Mouse (Mus musculus): ENCODE data around the gene Siah3. TPM values are rescaled to one million over a fixed set of nuclear protein-coding genes. Genes with fewer than 3 reads are reported as not detected.
A peak's percentile ranks its signal among the peaks of the same experiment; 100 is the strongest.

The Siah3 gene
- total and polyA plus RNA-seq, 2 experiments from 2014 or later, result not detected

GRCm38 (mm10) chr14:75431173-75431786 lies 24.5 kb upstream of the Siah3 start:
- no peak for ATAC-seq (ENCODE audit: insufficient read depth, low read depth)
- H3K36me3 ChIP-seq (replicated peaks; ENCODE audit: control insufficient read depth, insufficient read depth, low read length), result no peaks in the 10 kb centered on the region
- no peak for TF ChIP-seq CTCF (IDR thresholded peaks at IDR 0.05; ENCODE audit: low read depth)
- no peak for TF ChIP-seq EP300 (IDR thresholded peaks at IDR 0.05; ENCODE audit: low read depth)
- no peak overlapping the region for H3K4me2 ChIP-seq (ENCODE audit: low read depth, low read length)
- H3K9ac ChIP-seq (replicated peaks; ENCODE audit: low read depth, low read length), result no peak overlapping the region
- no peaks in the 10 kb centered on the region for H3K4me1 ChIP-seq (ENCODE audit: control insufficient read depth, insufficient read depth)
- DNase-seq (ENCODE audit: low spot score), result no peak
- no peaks in the 10 kb centered on the region for H3K9me3 ChIP-seq (replicated peaks; ENCODE audit: control insufficient read depth, low read length)
- H3K27me3 ChIP-seq (ENCODE audit: control insufficient read depth, insufficient read depth, low read length), result no peaks in the 10 kb centered on the region
- no peak overlapping the region for H3K27ac ChIP-seq (ENCODE audit: low read depth)
- no peak overlapping the region for H3K4me3 ChIP-seq (ENCODE audit: low read depth, low read length)
- 82% methylated on average over 7 of the region's 8 CpGs for WGBS

GRCm38 (mm10) chr14:75432850-75433249 lies 22.9 kb upstream of the Siah3 start:
- ATAC-seq (ENCODE audit: insufficient read depth, low read depth), result no peak
- TF ChIP-seq EP300 (IDR thresholded peaks at IDR 0.05; ENCODE audit: low read depth) (no peak), CTCF (IDR thresholded peaks at IDR 0.05; ENCODE audit: low read depth) (no peak)
- 78% methylated on average over 10 of the region's 10 CpGs for WGBS

DNA sequence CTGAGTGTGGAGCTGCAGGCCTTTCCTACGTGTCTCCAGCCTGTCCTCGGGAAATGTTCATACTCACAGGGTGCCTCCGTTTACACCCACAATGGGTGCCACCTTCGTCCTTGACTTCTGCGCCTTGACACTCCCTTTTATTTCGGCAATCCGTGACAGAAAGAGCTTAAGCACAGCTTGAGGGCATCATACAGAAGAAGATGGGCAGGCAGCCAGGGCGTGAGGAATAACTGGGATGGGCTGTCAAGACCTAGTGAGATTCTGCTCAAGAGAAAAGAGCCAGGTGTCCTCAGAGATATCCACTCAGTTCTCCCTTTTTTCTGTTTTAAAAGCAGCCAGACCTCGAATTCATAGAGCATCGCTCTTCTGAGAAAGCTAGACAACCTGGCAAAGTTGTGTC lies 21.2 kb upstream of the Siah3 start:
- Histone ChIP-seq H3K36me3 (replicated peaks; ENCODE audit: control insufficient read depth, insufficient read depth, low read length) (no peaks in the 10 kb centered on the region), H3K9me3 (replicated peaks; ENCODE audit: control insufficient read depth, low read length) (no peaks in the 10 kb centered on the region), H3K4me1 (ENCODE audit: control insufficient read depth, insufficient read depth) (no peaks in the 10 kb centered on the region), H3K27ac (ENCODE audit: low read depth) (no peak overlapping the region), H3K27me3 (ENCODE audit: control insufficient read depth, insufficient read depth, low read length) (no peaks in the 10 kb centered on the region), H3K4me2 (ENCODE audit: low read depth, low read length) (no peak overlapping the region), H3K4me3 (ENCODE audit: low read depth, low read length) (no peak overlapping the region), H3K9ac (replicated peaks; ENCODE audit: low read depth, low read length) (no peak overlapping the region)
- ATAC-seq (ENCODE audit: insufficient read depth, low read depth) (no peak), DNase-seq (ENCODE audit: low spot score) (no peak)
- 66% methylated on average over 10 of the region's 10 CpGs for WGBS
- TF ChIP-seq EP300 (IDR thresholded peaks at IDR 0.05; ENCODE audit: low read depth) (no peak), CTCF (IDR thresholded peaks at IDR 0.05; ENCODE audit: low read depth) (no peak)

More at GRCm38 (mm10) chr14:75432850-75433249, 22.9 kb upstream of the Siah3 start:
- Histone ChIP-seq H3K9me3 (replicated peaks; ENCODE audit: control insufficient read depth, low read length) (no peaks in the 10 kb centered on the region), H3K9ac (replicated peaks; ENCODE audit: low read depth, low read length) (no peak overlapping the region), H3K27me3 (ENCODE audit: control insufficient read depth, insufficient read depth, low read length) (no peaks in the 10 kb centered on the region), H3K36me3 (replicated peaks; ENCODE audit: control insufficient read depth, insufficient read depth, low read length) (no peaks in the 10 kb centered on the region), H3K27ac (ENCODE audit: low read depth) (no peak overlapping the region), H3K4me3 (ENCODE audit: low read depth, low read length) (no peak overlapping the region), H3K4me2 (ENCODE audit: low read depth, low read length) (no peak overlapping the region), H3K4me1 (ENCODE audit: control insufficient read depth, insufficient read depth) (no peaks in the 10 kb centered on the region)
- no peak for DNase-seq (ENCODE audit: low spot score)

- Histone ChIP-seq H3K9me3 (replicated peaks; ENCODE audit: control insufficient read depth, low read length) (no peaks in the 10 kb centered on the region), H3K9ac (replicated peaks; ENCODE audit: low read depth, low read length) (no peak overlapping the region), H3K36me3 (replicated peaks; ENCODE audit: control insufficient read depth, insufficient read depth, low read length) (no peaks in the 10 kb centered on the region), H3K4me1 (ENCODE audit: control insufficient read depth, insufficient read depth) (peaks cover 7% of the 10 kb centered on the region; the same call in 1 of the 2 replicates), H3K27ac (ENCODE audit: low read depth) (no peak overlapping the region), H3K4me2 (ENCODE audit: low read depth, low read length) (no peak overlapping the region; the same call in 1 of the 2 replicates), H3K27me3 (ENCODE audit: control insufficient read depth, insufficient read depth, low read length) (no peaks in the 10 kb centered on the region), H3K4me3 (ENCODE audit: low read depth, low read length) (no peak overlapping the region)
- 71% methylated on average over 11 of the region's 11 CpGs for WGBS
- TF ChIP-seq EP300 (IDR thresholded peaks at IDR 0.05; ENCODE audit: low read depth) (no peak), CTCF (IDR thresholded peaks at IDR 0.05; ENCODE audit: low read depth) (no peak)
- no peak for ATAC-seq (ENCODE audit: insufficient read depth, low read depth)
- DNase-seq (ENCODE audit: low spot score), result no peak
Observed at GRCm38 (mm10) chr14:75444486-75445105, 11.2 kb upstream of the Siah3 start.

DNA sequence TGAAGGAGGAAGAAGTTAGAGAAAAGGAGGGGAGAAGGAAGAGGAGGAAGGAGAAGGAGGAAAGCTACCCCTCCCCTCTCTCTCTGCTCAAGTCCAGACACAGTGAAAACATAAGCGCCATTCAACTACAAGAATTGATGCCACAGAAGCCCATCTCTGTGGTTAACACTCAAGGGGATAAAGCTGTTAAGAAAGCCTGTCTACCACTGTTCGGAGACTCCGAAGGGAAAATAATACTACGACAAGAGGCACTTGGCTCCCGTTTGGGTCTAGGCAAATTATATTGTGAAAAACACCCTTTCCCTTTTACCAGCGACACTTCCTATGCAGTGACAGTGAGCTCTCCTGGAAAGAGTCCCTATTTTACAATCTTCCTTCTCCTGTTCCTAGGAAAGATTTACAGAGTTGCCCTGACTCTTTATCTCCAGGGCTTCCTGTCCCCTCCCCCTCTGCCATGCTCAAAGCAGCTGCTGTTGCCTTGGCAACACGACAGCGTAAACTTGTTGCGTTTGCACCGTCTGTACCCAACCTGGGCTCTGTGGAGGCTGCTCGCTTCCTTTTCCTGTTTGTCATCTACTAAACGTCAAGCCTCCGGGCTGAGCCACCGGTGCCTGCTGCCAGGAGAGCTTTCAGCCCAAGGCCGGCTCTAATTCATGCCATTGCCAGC lies 10.4 kb upstream of the Siah3 start:
- Histone ChIP-seq H3K4me2 (ENCODE audit: low read depth, low read length) (peak overlapping the region; percentile 61), H3K4me1 (ENCODE audit: control insufficient read depth, insufficient read depth) (peaks cover 7% of the 10 kb centered on the region; the same call in 1 of the 2 replicates), H3K36me3 (replicated peaks; ENCODE audit: control insufficient read depth, insufficient read depth, low read length) (no peaks in the 10 kb centered on the region), H3K9ac (replicated peaks; ENCODE audit: low read depth, low read length) (peak overlapping the region; percentile 43), H3K27me3 (ENCODE audit: control insufficient read depth, insufficient read depth, low read length) (no peaks in the 10 kb centered on the region), H3K9me3 (replicated peaks; ENCODE audit: control insufficient read depth, low read length) (no peaks in the 10 kb centered on the region), H3K4me3 (ENCODE audit: low read depth, low read length) (peak overlapping the region; percentile 35), H3K27ac (ENCODE audit: low read depth) (peak overlapping the region; percentile 39)
- DNase-seq (ENCODE audit: low spot score) (peak; percentile 69), ATAC-seq (ENCODE audit: insufficient read depth, low read depth) (peak; percentile 84)
- 5% methylated on average over 15 of the region's 15 CpGs for WGBS
- TF ChIP-seq CTCF (IDR thresholded peaks at IDR 0.05; ENCODE audit: low read depth), result no peak
- TF ChIP-seq EP300 (IDR thresholded peaks at IDR 0.05; ENCODE audit: low read depth), result no peak
